Mouse (Mus musculus) cortical plate, adult 2 months (tissue): ENCODE measurements around the gene Hpn.

Experiments
- CTCF ChIP-seq: fragments of 200-500 bp; IDR thresholded peaks from 2 replicates; pipeline ENCODE4 v1.5.1; 2011; ENCODE audit warnings: mild to moderate bottlenecking, control low read depth, low read length; ENCODE audit not compliant: insufficient read depth; ENCODE audit errors: extremely low read depth
- POLR2A ChIP-seq: fragments of 200-500 bp; IDR thresholded peaks from 2 replicates; pipeline ENCODE4 v1.6.1; 2011; ENCODE audit warnings: mild to moderate bottlenecking, low read length, control low read depth; ENCODE audit not compliant: insufficient read depth; ENCODE audit errors: extremely low read depth

DNA sequence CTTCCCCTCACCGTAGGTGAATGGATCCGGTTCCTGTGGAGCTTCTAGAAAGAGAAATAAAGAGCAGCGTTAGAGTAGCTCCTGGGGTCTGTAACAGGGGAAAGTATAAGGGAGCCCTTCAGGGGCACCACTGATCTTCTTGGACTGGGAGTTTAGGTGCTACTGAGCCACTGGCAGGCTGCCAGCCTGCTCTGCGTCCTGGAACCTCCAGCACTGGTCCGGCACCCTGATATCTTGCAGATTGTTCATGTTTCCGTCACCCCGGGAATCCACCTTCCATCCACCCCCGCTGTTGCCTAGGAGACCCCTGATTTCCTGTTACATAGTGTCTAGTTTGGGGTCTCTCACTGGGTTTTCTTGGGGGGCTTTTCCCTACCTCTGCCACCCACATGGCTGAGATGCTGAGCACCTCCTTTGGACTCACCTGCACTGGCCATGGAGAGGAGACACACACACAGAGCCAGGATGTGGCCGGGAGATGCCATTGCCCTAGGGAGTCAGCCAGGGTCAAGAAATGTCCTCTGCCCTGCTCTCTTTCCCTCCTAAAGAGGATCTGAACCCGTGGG lies 61.1 kb downstream of the Hpn start:
- TF ChIP-seq POLR2A (no peak), CTCF (no peak)
